Mouse (Mus musculus): ENCODE data around the gene Cald1. TPM values are rescaled to one million over a fixed set of nuclear protein-coding genes. Genes with fewer than 3 reads are reported as not detected.
A peak's percentile ranks its signal among the peaks of the same experiment; 100 is the strongest.

Gene Cald1
- total RNA-seq (2022): 10 to 100 TPM; 38.7 to 48.1 (median 43.9) TPM

DNA sequence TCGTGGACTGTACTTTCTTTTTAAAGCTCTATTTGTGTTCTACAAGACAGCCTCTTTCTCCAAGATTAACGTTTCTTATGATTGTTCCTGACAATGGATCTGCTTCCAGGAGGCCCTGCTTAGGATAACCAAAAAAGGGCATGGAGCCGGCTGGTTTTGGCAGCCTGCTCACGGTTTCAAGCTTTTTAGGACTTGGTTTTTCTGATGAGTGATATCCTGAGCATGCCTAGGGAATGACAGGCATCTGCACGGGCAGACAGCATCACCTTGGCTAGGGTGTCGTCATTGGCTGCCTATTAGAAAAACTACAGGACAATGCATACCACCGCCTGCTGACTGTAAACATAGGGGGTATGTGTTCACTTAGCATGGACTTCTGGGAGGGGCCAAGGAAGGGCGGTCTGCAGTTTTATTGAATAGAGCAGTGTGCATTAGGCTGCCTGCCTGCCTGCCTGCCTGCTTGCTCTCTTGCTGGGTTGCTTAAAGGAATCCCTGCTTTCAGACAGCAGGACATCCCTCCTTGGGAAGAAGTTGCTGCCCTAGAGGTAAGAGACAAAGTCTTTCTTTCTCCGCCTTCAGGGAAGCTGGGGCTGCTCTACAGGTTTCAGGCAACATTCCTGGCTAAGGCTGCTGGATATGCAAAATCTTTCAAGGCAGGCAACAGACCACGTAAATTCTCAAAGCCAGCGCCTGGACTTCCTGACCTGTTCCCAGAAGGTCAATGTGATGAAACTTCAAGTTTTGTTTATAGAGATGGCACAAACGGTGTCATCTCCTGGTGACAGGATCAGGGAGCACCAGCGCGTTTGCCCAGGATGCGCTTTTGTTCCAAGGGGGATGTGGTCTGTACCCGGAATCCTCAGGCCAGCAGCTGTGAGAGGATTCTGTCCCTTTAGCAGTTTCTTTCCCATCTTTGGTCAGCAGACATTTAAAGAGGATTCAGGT lies at the start of gene Cald1:
Gene Cald1 (plus strand): TSS at position 380 of the 945 bp plus-strand sequence.
- peak; percentile 71 for DNase-seq (ENCODE audit: low spot score)

DNA sequence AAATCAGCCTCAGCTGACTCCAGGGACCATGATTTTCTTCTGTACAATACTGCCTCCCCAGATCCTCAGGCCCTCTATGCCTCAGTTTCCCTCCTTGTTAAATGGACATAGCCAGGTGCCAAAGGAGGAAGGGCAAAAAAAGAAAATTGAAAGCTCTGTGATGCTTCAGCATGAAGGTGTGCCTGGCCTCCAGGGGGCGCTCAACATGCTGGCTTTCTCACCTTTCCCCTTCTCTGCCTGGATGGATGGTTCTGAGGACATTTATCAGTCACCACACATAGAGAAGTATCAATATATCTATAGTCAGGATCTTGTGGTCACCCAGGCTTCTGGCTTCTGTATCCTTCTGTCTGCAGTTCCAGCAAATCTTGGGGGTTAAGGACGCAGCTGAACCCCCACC lies 49.3 kb upstream of the Cald1 start:
- DNase-seq (ENCODE audit: low spot score): peak; percentile 63

DNA sequence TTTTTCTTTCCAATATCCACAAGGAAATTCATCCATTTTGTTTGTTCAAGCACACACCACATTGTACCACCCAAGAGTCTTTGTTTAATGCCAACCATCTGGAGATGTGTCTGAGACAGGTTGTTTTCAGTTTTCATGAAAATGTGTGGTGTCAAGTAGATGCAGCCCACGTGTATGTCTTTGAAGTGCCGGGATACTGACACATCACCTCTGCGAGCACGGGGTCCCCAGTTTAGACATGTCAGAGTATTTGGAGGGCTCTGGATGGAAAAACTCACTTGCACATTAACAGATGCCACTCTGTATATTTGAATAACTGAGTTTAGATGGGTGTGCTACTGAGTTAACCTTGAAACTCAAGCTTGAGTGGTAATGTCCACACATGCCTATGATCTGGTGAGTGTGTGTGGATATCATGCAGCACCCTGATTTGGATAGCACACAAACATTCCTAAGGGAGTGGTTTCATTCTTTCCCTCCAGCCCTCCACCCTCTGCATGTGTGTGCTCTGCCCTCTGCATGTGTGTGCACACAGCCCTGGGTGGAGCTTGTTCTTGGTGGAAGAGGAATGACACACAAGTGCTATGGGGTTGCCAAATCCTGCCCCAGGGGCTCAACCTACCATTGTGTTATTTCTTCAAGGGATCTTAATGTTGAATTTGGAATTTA lies 45.7 kb upstream of the Cald1 start:
- DNase-seq (ENCODE audit: low spot score): no peak

DNA sequence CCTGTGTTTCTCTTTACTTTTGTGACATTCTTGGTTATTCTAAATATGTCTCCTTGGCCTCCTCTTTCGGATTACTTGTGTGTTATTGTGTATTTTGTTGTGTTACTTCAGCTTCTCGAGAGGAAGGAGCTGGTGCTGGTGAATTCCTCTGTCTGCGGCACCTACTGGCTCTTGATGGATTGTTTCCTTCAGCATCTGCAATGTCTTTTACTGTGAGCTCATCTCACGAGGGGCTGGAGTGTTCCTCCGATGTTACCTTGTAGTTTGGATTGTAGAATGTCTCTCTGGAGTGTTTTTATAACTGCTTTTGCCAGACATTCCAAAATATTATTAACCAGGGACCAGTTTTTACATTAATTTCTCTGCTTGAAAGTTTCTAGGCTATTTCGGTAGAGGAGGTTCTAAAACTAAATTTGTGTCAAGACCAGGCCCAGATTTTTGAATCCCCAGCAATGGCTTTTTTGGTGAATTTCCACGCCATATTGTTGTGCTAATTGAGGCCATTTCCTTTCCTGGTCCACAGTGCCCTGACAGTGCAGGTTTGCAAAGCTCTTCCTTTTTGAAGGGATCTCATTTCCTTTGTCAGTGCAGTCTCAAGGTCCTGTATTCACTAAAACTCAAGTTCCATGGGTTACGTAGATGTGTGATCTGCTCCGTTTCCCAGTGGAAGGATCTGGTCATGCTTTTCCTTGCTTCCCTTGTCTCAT lies 43.9 kb upstream of the Cald1 start:
- DNase-seq (ENCODE audit: low spot score): no peak

DNA sequence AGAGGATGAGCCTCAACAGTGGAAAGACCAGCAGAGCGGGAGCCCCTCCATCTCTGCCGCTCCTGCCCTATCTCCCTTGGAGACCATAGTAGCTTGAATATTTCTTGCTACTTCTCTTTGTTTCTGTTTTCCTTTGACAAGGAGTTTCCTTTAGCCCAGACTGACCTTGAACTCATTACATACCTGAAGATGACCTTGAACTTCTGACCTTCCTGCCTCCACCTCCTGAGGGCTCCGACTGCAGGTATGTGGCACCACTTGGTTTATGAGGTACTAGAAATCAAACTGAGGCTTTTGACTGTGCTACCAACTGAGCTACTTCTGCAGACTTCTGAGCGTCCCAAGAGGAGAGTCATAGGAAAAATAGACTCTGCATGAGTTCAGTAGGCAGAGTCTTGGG lies 38.8 kb upstream of the Cald1 start:
- DNase-seq (ENCODE audit: low spot score): no peak

DNA sequence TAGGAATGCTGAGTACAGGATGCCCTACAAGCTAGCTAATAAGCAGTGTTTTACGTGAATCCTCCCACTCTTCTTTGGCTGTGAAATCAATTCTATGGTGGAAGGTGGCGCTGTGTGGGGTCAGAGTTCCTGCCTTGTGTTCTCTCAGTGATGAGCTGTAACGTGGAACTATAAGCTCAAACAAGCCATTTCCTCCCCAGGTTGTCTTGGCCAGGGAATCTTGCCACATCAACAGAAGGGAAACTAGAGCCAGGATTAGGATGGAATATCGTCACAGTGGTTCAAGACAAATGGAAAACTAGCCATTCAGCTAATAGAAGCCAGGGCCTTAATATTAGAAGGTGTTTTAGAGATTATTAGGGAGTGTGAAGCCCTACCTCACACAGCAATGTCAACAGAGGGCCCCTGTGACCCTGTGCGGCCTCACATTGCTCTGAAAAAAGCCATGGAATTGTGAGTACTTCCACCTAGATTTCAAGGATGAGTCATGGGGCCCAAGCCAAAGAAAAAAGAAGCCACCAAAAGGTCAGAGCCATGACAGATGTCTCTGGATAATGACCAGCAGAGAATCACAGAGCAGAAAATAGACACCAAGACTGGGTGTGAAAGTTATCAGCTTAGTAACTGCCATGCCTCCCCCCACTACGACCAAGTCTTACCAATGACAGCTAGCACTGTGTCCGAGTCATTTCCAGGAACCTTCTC lies 33.0 kb upstream of the Cald1 start:
- no peak for DNase-seq (ENCODE audit: low spot score)

DNA sequence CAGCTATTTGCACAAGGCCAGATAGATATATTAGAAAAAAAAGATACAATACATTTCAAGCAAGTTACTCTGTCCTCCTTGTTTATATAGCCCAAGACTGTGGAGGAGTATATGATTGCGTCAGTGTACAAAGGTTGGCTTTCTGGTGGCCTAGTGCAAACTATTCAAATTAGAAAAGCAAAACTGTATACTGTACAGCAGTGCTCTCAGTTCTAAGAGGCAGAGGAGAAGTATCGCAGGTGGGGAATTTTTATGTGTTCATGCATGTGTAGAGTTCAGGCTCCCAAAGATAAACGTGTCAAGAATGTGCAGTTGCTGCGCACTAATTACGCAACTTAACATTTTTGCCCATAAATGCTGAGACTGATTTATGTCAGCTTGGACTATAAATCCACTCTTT lies 31.0 kb upstream of the Cald1 start:
- DNase-seq (ENCODE audit: low spot score): no peak

DNA sequence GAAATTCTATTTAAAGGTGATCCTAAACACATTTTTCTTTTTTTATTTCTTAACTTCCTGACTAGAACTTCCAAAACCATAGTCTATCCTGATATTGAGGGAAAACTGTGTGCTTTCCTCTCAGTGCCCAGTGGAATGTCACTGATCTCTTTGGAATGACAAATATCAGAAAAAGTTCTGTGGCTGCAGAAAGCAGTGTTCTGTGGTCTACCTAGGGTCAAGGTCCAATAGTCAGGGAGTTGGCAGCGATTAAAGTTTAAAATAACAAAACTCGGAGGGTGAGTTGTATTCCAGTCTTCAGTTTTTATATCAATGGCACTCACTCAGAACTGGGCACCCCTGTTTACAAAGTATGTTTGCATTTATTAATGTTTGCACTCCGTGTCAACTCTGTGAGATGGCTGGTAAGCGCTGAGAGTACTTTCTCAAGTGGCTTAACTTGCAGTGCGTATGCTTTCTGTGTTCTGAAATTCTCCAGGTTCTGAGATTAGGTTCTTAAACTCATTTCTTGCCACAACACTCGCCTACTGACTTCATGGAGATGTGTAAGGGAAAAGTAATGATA lies 18.7 kb upstream of the Cald1 start:
- DNase-seq (ENCODE audit: low spot score): no peak

DNA sequence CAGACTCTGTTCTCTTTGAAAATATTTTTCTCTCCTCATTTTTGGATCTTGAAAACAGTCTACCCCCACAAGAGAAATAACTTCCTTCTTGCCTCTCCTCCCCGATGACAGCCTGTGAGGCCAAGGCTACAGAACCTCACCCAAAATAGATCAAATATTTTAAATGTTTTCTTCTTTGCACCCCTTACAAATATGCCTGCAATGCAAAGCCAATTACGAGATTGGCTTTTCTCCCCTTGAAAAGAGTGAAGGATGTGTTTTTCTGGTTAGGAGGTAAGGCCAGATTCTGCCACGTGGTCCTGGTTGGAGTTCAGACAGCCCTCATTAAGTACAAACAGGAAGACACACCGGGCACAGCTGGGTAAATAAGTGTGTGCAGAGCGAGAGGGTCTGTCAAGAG lies 14.9 kb upstream of the Cald1 start:
- no peak for DNase-seq (ENCODE audit: low spot score)

DNA sequence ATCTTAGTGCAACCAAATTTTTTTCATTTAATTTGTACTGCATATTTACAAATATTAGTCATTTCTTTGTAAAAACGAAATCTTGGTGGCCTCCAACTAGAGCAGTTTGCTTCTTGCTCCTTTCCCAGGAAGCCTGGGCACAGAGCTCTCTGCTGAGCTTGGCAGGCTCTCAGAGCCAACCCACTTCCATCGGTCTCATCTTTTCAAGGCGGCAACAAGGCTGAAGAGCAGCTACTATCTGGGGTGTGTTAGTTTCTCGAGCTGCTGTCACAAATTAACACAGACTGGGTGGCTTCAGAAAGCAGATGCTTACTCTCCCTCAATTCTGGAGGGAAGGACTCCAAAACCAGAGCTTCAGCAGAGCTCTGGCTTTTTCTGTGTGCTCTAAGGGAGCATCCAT lies 10.2 kb upstream of the Cald1 start:
- no peak for DNase-seq (ENCODE audit: low spot score)

DNA sequence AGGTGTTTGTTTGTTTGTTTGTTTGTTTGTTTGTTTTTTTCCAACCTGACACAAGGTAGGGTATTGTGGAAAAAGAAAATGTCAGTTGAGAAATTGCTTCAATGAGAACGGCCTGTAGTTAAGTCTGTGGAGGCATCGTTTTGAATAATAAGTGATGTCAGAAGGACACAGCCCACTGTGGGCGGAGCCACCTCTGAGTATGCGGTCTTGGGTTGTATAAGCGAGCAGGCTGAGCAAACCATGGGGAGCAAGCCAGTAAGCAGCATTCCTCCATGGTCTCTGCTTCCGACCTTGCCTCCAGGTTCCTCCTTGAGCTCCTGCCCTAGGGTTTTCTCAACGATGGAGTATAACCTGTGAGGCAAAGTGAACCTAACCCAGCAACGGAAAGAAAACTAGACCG lies 7.6 kb upstream of the Cald1 start:
- DNase-seq (ENCODE audit: low spot score): no peak

DNA sequence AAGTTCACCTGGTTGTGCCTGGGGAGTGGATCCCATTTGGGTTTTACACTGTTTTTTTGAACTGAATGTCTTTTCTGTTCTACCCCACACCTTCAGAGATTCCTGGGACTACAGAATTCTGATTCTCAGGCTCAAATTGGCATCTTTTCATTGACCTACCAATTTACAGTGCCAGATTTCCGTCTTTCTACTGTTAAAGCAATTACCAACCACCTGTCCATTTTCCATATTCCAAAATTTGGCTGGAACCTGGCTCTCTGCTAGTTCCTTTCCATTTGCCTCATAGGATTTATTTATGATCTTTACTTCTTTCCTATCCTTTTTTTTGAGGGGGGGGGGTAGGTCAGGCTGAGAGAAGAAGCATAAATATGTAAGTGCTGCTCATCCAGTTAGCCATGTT lies 4.9 kb upstream of the Cald1 start:
- no peak for DNase-seq (ENCODE audit: low spot score)

DNA sequence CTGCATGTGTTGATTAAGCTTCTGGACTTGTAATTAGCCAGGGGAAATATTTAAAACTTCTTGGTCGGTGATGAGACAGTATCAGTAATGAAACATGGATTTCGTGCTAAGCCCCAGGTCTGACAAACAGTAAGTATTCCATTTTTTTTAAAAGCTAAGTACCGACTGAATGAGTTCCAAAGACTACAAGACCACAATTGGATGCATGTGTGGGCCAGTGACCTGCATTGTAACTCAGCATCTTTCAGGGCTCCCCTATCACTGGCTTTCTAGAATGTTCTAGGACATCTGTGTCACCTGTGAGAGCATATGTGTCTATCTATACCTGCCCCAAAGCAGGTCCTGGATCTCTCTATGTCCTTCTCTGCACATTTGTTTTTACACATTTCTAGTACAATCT lies 984 bp upstream of the Cald1 start:
- no peak for DNase-seq (ENCODE audit: low spot score)

DNA sequence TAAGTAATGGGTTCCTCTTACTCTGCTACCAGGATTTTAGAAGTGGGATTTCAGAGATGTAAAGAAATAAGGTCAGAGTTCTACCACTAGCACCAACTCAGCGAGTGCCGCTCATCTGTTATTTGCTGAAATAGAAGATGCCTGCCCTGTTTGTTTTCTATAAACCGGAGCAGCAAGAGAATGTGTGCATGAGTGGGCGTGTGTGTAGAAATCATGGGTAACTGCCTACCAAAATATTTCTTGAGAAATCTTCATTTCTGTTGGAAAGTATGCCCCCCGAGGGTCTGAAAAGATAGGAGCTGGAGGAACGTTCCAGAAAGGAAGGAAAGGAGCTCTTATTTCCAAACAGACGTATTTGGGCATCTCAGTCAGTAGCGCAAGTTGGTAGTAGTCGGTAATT lies 871 bp downstream of the Cald1 start:
- no peak for DNase-seq (ENCODE audit: low spot score)

DNA sequence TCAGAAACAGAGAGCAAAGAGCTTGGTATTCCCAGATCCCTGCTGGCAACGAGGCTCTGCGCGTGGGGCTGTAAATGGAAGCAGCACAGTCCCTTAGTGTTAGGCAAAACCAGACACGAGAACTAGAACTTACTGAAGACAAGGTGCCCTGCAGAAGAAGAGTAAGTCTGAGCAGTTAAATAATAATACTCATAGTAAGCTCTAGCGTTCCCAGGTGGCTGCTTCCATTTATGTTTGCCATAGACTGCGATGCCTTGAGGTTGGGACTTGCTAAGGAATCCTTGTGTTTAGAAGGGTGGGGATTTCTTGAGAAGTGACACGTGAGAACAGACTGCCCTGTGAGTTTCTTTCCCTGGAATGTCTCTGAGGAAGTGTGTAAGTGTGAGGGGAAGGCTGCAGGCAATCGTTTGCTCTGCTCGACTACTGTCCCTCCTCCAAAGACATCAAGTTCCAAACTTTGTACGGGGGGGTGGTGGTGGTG lies 1.4 kb downstream of the Cald1 start:
- no peak for DNase-seq (ENCODE audit: low spot score)

DNA sequence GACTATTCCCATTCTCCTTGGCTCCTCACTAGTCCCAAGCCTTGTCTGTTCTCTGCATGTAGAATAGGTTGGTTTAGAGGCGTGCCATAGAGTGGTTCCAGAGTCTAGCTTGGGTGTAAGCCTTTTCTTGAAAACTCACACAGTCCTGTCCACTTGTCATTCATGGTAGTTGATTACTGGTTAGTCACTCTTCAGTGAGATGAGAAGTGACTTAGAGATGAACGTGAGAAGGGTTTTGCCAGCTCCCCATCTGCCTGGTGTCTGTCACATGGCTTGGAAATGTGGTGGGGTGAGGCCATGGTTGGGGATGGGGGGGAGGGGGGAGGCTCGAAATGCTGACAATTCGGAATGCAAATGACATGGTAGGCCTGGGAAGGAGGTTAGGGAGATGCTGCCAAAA lies 2.5 kb downstream of the Cald1 start:
- no peak for DNase-seq (ENCODE audit: low spot score)

DNA sequence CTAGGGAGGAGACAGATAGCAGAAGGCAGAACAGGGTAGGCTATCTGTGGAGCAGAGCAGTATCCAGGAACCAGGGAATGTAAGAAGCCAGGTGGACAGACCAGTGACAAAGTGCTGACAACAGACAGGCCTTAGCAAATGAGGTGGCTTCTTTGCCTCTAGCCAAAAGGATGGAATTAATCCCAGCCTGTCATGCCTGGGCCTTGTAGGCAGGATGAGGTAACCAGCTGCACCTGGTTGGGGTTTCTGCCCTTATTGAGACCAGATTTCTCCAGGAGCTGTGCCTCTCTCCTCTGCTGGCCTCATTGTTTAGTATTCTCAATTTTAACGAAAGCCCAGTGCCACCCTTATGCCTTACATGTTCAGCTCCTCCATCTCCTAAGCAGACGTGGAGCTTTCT lies 3.8 kb downstream of the Cald1 start:
- DNase-seq (ENCODE audit: low spot score): no peak

DNA sequence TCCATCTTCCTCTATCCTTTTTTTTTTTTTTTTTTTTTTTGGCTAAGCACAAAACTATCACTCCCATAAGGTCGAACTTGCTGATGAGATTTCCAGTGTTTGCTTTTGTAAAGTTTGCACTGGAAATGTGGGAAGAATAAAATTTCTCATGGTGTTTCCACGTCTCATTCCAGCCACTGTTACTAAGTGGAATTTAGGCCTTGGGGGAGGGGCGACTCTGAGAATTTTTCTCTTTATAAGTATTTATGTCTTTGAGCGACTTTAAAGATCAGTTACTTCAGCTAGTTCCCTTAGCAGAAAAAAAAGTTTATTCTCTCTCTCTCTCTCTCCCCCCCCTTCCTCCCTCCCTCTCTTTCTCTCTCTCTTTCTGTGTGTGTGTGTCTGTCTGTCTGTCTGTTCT lies 8.1 kb downstream of the Cald1 start:
- DNase-seq (ENCODE audit: low spot score): no peak

DNA sequence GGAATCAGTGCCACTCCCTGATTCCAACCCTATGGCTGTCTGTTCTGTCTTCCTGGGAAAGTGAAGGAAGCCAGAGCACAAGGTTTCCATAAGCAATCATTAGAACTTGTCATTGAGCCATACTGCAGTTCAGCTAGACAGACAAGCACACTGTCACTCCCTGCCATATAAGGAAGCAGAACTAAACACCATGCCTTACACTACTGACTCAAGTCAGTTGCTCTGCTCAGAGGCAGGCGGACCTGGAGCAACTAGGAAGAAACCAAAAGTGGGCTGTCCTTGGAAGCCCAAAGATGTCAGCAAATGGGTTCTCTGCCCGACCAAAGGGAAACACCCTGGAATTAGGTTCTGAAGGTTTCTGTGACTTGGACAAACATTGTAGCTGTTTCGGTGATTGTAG lies 10.3 kb downstream of the Cald1 start:
- no peak for DNase-seq (ENCODE audit: low spot score)

DNA sequence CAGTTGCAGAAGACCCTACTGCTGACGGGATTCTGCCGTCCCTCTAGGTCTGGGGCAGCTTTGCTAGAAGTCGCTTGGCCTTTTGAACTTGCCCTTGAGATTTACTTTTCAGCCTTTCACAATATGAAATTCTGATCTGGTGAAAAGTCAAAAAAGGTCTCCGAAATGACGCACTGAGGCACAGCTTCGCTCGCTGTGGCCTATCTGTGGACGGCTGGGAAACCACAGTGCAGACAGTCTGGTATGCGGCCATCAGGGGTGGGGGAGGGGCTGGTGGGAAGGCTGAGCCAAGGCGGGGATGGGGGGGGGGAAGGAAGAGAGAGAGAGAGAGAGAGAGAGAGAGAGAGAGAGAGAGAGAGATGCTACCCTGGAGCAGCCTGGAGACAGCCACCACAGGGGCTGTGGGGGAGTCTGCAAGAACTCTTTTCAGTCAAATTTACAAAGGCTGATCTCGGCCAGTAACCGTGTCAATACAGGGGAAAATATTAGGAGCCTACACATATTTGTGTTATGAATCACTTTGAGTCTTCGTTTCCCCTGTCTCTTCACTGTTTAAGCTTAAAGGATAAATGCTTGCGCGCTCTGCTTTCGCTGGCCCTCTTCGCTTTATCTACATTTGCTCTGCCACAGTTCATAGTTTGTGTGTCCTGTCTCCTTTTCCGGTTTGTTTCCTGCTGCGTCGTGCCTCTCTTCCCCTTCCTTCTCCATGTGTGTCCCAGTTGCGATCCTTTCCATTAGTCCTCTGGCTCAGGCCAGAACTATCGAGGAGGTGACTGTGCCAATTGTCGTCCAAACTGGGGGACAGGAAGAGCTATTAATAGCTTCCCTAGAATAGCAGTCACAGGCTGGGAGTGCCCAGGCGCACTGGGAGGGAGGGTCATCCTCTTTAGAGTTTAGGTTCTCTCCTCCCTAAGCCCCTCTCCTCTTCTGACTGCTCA lies 11.9 kb downstream of the Cald1 start:
- DNase-seq (ENCODE audit: low spot score): peak; percentile 89

All from heart, adult 8-10 months (tissue).